Mouse (Mus musculus) E14TG2a.4 (cell line): ENCODE measurements around the gene Ddx56.

Experiments
- CTCF ChIP-seq: conservative IDR thresholded peaks from 2 replicates; pipeline ENCODE4 v1.5.1; 2014; ENCODE audit warnings: low read length
- NANOG ChIP-seq: IDR thresholded peaks from 2 replicates; pipeline ENCODE4 v1.6.1; 2014; ENCODE audit warnings: borderline replicate concordance, low read length, mixed read lengths

- TF ChIP-seq CTCF (no peak), NANOG (no peak)
These were observed 7.5 kb upstream of the Ddx56 start for GRCm38 (mm10) chr11:6275094-6275484.
